Mouse (Mus musculus) neural tube, embryonic 11.5 days (tissue): ENCODE data around the gene Gm20481. TPM values are rescaled to one million over a fixed set of nuclear protein-coding genes. Genes with fewer than 3 reads are reported as not detected.

Experiments used
- ATAC-seq: fragments of 200-750 bp; cut with Nextera tagmentation; 2 replicates; pipeline ENCODE4 v1.8.0; 2017; ENCODE audit warnings: moderate number of reproducible peaks, mild to moderate bottlenecking, moderate TSS enrichment, moderate library complexity; ENCODE audit not compliant: insufficient read depth, low FRiP score, low TSS enrichment
- DNase-seq: peaks from one replicate; pipeline ENCODE4 v3.0.0-alpha.2; 2015; ENCODE audit warnings: low spot score
- H3K27ac ChIP-seq: fragments of 300-500 bp; sonication (generic); 2 replicates; pipeline ENCODE4 v1.5.1; 2014; ENCODE audit warnings: low read depth, mild to moderate bottlenecking, low read length
- H3K27me3 ChIP-seq: fragments of 300-500 bp; sonication (generic); 2 replicates; pipeline ENCODE4 v1.6.1; 2014; ENCODE audit warnings: mild to moderate bottlenecking, low read length, mixed read lengths; ENCODE audit not compliant: control insufficient read depth, insufficient read depth
- H3K36me3 ChIP-seq: fragments of 300-500 bp; sonication (generic); 2 replicates; pipeline ENCODE4 v1.6.1; 2014; ENCODE audit warnings: mild to moderate bottlenecking, low read length, moderate library complexity, mixed read lengths; ENCODE audit not compliant: control insufficient read depth, insufficient read depth
- H3K4me1 ChIP-seq: fragments of 300-500 bp; sonication (generic); 2 replicates; pipeline ENCODE4 v1.6.1; 2014; ENCODE audit warnings: low read length, mixed read lengths; ENCODE audit not compliant: control insufficient read depth, insufficient read depth
- H3K4me2 ChIP-seq: fragments of 300-500 bp; sonication (generic); 2 replicates; pipeline ENCODE4 v1.6.1; 2014; ENCODE audit warnings: low read depth, mild to moderate bottlenecking, moderate library complexity
- H3K4me3 ChIP-seq: fragments of 300-500 bp; sonication (generic); 2 replicates; pipeline ENCODE4 v1.5.1; 2014; ENCODE audit warnings: low read depth, low read length
- H3K9ac ChIP-seq: fragments of 300-500 bp; sonication (generic); 2 replicates; pipeline ENCODE4 v1.6.1; 2014; ENCODE audit warnings: mild to moderate bottlenecking, low read length
- H3K9me3 ChIP-seq: fragments of 300-500 bp; sonication (generic); 2 replicates; pipeline ENCODE4 v1.6.1; 2016; ENCODE audit warnings: low read length; ENCODE audit not compliant: control insufficient read depth
- WGBS: fragments of 180-500 bp; shearing (Covaris S2); extraction: QIAGEN DNeasy Blood & Tissue Kit; methylation state at CpG from one replicate; pipeline ENCODE4 v1.1.7; 2014; 5-methylcytosine and 5-hydroxymethylcytosine counted together
- polyA plus RNA-seq: library from polyadenylated mRNA; unstranded; fragments of >200 nt; fragmentation: Nextera tagmentation; extraction: Ambion mirVana; gene quantifications from 2 replicates; pipeline ENCODE4 v1.2.1, GENCODE M21; 2014

The Gm20481 gene
- polyA plus RNA-seq, 1 experiment from 2014 or later = not detected

- Histone ChIP-seq H3K36me3 (no peaks in the 10 kb centered on the region), H3K27me3 (no peaks in the 10 kb centered on the region), H3K4me2 (no peak overlapping the region), H3K4me3 (no peak overlapping the region), H3K9ac (no peak overlapping the region), H3K27ac (no peak overlapping the region), H3K9me3 (no peaks in the 10 kb centered on the region), H3K4me1 (0 out of 2 replicates have a peak, but pooled peaks cover 4% of the 10 kb centered on the region)
- no peak for DNase-seq
- no peak for ATAC-seq
- WGBS = 77% methylated on average over 24 of the region's 24 CpGs
These were observed 35.7 kb upstream of the Gm20481 start for GRCm38 (mm10) chr17:34934031-34934430.

GRCm38 (mm10) chr17:34934830-34935229, 34.9 kb upstream of the Gm20481 start:
- 51% methylated on average over 8 of the region's 8 CpGs for WGBS
- ATAC-seq = no peak
- H3K36me3 ChIP-seq = no peaks in the 10 kb centered on the region
- DNase-seq = no peak
- H3K9me3 ChIP-seq = no peaks in the 10 kb centered on the region
- no peak overlapping the region for H3K27ac ChIP-seq
- no peaks in the 10 kb centered on the region for H3K27me3 ChIP-seq
- H3K9ac ChIP-seq = no peak overlapping the region
- H3K4me2 ChIP-seq = no peak overlapping the region
- no peak overlapping the region for H3K4me3 ChIP-seq
- 0 out of 2 replicates have a peak, but pooled peaks cover 4% of the 10 kb centered on the region for H3K4me1 ChIP-seq

DNA sequence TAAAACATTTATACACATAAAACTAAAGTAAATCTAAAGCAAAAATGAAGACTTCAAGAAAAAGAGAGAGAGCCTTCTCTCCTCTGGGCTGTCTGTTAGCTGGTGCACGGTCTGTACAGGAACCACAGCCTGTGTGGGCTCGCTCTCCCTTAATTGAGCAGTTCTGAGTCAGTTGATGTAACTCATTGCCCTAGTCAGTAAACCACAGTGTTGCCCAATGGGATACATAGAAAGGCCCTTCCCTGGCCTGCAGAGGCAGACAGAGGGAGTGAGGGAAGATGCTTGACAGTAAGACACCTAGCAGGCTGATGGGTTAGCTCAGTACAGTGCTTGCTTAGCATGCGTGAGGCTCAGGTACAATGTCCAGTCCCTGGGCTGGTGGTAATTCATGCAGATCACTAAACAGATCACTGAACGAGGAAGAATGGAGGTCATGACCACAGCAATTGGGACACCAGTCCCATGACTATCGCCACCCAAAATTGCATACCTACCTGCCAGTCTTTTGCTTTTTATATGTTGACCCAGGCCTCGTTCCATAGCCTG, 31.7 kb upstream of the Gm20481 start:
- H3K9me3 ChIP-seq = no peaks in the 10 kb centered on the region
- ATAC-seq (no peak), DNase-seq (no peak)
- no peak overlapping the region for H3K4me3 ChIP-seq
- no peak overlapping the region for H3K9ac ChIP-seq
- H3K27me3 ChIP-seq = no peaks in the 10 kb centered on the region
- peaks cover 5% of the 10 kb centered on the region for H3K4me1 ChIP-seq
- H3K27ac ChIP-seq = no peak overlapping the region
- no peaks in the 10 kb centered on the region for H3K36me3 ChIP-seq
- WGBS = 86% methylated on average over 6 of the region's 6 CpGs
- H3K4me2 ChIP-seq = no peak overlapping the region

DNA sequence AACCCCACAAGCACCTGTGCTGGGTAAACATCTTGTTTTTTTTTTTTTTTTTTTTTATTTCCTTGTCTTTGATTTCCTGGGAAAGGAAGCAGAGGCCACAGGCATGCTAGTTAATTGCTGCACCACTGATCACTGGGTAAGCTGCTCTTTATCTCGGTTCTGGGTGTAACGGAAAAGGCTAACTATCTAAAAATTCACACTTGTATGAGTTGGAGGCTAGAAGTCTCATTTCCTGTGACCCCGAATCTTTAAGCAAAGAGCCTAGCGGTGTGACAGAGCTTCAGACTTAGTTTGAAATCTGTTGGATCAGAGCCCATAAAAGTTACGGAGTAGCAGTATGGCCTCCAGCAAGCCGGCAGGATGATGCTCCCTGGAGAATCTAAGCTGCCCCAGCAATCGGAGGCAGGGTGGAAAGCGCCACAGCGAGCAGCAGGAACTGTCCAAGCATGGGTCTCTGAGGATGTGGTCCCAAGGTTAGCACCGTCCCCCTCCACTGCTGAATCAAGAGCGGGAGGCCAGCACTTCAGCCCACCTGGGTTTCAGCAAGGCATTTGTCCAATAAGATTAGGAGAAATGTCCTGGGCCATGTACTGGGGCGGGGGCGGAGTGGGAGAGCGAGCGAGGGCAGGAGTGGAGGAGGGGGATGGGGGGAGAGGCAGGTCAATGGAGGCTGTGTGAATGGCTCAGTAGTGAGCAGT, 28.2 kb upstream of the Gm20481 start:
- H3K27ac ChIP-seq = no peak overlapping the region
- 10% methylated on average over 15 of the region's 15 CpGs for WGBS
- ATAC-seq = 0 out of 2 replicates have a peak, but pooled peaks have one; percentile 53
- no peaks in the 10 kb centered on the region for H3K27me3 ChIP-seq
- no peaks in the 10 kb centered on the region for H3K36me3 ChIP-seq
- H3K4me3 ChIP-seq = peak overlapping the region; percentile 19
- H3K9ac ChIP-seq = no peak overlapping the region
- peaks cover 5% of the 10 kb centered on the region for H3K4me1 ChIP-seq
- no peaks in the 10 kb centered on the region for H3K9me3 ChIP-seq
- H3K4me2 ChIP-seq = peak overlapping the region; percentile 37
- no peak for DNase-seq

DNA sequence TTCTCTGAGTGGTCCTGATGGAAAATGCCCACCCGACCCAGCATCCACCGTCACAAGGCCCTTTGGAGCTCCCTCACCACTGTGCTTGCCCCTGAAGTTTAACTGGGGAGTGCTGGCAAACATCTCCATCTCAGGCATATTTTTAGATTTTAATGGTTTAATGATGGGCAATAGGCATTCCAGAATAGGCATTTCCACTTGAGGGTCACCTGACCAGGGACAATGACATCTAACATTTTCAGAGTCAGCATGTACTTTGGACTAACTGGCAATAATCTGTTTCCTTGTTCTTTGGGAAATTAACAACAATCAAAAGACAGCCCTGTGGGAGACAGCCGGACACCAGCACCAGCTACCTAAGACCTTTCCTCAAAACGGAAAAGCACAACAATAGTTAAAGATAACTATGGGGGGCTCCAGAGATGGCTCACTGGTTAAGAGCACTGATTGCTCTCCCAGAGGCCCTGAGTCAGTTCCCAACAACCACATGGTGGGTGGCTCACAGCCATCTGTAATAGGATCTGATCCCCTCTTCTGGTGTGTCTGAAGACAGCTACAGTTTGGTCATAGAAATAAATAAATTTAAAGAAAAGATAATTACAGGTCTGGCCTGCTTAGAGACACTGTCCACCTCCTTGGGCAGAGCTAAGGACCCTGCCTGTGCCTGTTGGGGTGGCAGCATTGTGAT, 26.4 kb upstream of the Gm20481 start:
- Histone ChIP-seq H3K27ac (no peak overlapping the region), H3K9me3 (no peaks in the 10 kb centered on the region), H3K4me2 (no peak overlapping the region), H3K4me3 (no peak overlapping the region), H3K9ac (no peak overlapping the region), H3K36me3 (no peaks in the 10 kb centered on the region), H3K4me1 (peaks cover 5% of the 10 kb centered on the region), H3K27me3 (no peaks in the 10 kb centered on the region)
- WGBS = 77% methylated on average over 4 of the region's 4 CpGs
- no peak for ATAC-seq
- no peak for DNase-seq

DNA sequence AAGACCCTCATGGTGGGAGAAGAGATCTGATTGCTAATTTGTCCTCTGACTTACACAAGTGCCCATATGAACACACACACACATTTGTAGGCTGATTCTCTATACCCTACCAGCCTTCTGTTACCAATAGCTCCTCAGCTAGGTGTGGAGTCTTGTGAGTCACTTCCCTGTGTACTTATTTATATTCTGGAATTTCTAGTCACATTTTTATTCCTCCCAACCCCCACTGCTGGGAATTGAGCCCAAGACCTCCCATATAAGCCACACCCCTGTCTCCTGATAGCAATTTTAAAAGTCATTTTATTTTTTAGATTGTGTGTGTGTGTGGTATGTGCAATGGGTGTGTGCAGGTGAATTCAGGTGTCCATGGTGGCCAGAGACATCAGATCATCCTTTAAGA, 25.4 kb upstream of the Gm20481 start:
- DNase-seq (no peak), ATAC-seq (no peak)
- Histone ChIP-seq H3K9me3 (no peaks in the 10 kb centered on the region), H3K27me3 (no peaks in the 10 kb centered on the region), H3K27ac (no peak overlapping the region), H3K9ac (no peak overlapping the region), H3K36me3 (no peaks in the 10 kb centered on the region), H3K4me1 (peaks cover 5% of the 10 kb centered on the region), H3K4me2 (no peak overlapping the region), H3K4me3 (no peak overlapping the region)

DNA sequence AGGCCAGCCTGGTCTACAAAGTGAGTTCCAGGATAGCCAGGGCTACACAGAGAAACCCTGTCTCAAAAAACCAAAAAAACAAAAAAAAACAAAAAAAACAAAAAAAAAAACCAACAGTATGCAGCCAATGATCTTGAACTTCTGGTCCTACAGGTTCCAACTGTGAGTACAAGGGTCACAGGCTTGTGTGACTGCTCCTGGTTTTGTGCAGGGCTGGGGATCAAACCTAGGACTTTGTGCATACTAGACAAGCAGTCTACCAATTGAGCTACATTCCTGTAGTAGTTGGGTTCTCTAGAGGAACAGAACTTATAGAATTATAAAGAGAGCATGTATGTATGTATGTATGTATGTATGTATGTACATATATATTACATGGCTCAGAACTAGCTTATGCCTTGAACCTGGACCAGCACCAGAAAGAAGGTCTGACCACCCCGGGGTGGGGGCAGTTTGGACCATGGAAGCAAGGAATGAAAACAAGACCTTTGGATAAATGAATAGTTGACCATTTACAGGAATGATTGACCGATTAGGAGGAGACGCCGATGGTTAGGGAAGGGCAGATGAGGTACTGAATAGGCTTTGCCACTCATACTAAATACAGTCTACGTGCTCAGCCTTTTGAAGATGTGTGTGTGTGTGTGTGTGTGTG, 23.1 kb upstream of the Gm20481 start:
- no peak overlapping the region for H3K4me2 ChIP-seq
- peaks cover 11% of the 10 kb centered on the region for H3K4me1 ChIP-seq
- WGBS = 92% methylated on average over 5 of the region's 5 CpGs
- no peak overlapping the region for H3K27ac ChIP-seq
- no peak overlapping the region for H3K9ac ChIP-seq
- no peak for ATAC-seq
- no peak overlapping the region for H3K4me3 ChIP-seq
- H3K36me3 ChIP-seq = peaks cover 11% of the 10 kb centered on the region
- DNase-seq = no peak
- no peaks in the 10 kb centered on the region for H3K9me3 ChIP-seq
- no peaks in the 10 kb centered on the region for H3K27me3 ChIP-seq

GRCm38 (mm10) chr17:34947606-34948005, 22.1 kb upstream of the Gm20481 start:
- no peaks in the 10 kb centered on the region for H3K27me3 ChIP-seq
- H3K9ac ChIP-seq = no peak overlapping the region
- H3K4me1 ChIP-seq = peaks cover 7% of the 10 kb centered on the region; the same call in 1 of the 2 replicates
- 34% methylated on average over 8 of the region's 8 CpGs for WGBS
- ATAC-seq = no peak
- H3K36me3 ChIP-seq = peaks cover 11% of the 10 kb centered on the region
- peak; percentile 40 for DNase-seq
- no peaks in the 10 kb centered on the region for H3K9me3 ChIP-seq
- H3K4me3 ChIP-seq = no peak overlapping the region
- no peak overlapping the region for H3K4me2 ChIP-seq
- H3K27ac ChIP-seq = no peak overlapping the region
